Mouse (Mus musculus) hindbrain, embryonic 16.5 days (tissue): ENCODE measurements at regions not wholly inside any gene's neighbourhood (a gene's known extent, or its start where the extent isn't known, plus 50 kb on each side); places are given as distances from the start of the nearest gene placed in this dataset.
"Not testable (repeated sequence)": the region's sequence is repeated elsewhere in the genome, so short reads cannot be mapped to it uniquely, and the experiment has no call there.

Experiments used
- ATAC-seq: fragments of 200-750 bp; cut with Nextera tagmentation; 2 replicates; pipeline ENCODE4 v1.8.0; 2017; ENCODE audit warnings: moderate TSS enrichment, moderate library complexity
- H3K27ac ChIP-seq: fragments of 300-500 bp; sonication (generic); 2 replicates; pipeline ENCODE4 v1.5.1; 2014; ENCODE audit warnings: low read depth, mild to moderate bottlenecking, control low read depth, low read length, moderate library complexity
- H3K27me3 ChIP-seq: fragments of 300-500 bp; sonication (generic); replicated peaks from 2 replicates; pipeline ENCODE4 v1.6.1; 2014; ENCODE audit warnings: low read length; ENCODE audit not compliant: control insufficient read depth, insufficient read depth
- H3K36me3 ChIP-seq: fragments of 300-500 bp; sonication (generic); 2 replicates; pipeline ENCODE4 v1.6.1; 2014; ENCODE audit warnings: mild to moderate bottlenecking, low read length, moderate library complexity, mixed read lengths; ENCODE audit not compliant: control insufficient read depth, insufficient read depth
- H3K4me1 ChIP-seq: fragments of 300-500 bp; sonication (generic); 2 replicates; pipeline ENCODE4 v1.6.1; 2014; ENCODE audit warnings: low read depth, low read length; ENCODE audit not compliant: control insufficient read depth, insufficient read depth
- H3K4me2 ChIP-seq: fragments of 300-500 bp; sonication (generic); 2 replicates; pipeline ENCODE4 v1.6.1; 2014; ENCODE audit warnings: mild to moderate bottlenecking, low read length, control low read depth, moderate library complexity
- H3K4me3 ChIP-seq: fragments of 300-500 bp; sonication (generic); 2 replicates; pipeline ENCODE4 v1.5.1; 2014; ENCODE audit warnings: mild to moderate bottlenecking, low read length, control low read depth, moderate library complexity
- H3K9ac ChIP-seq: fragments of 300-500 bp; sonication (generic); 2 replicates; pipeline ENCODE4 v1.6.1; 2014; ENCODE audit warnings: low read depth, mild to moderate bottlenecking, control low read depth, low read length, moderate library complexity
- H3K9me3 ChIP-seq: fragments of 300-500 bp; sonication (generic); 2 replicates; pipeline ENCODE4 v1.6.1; 2014; ENCODE audit warnings: mild to moderate bottlenecking, low read length, moderate library complexity; ENCODE audit not compliant: control insufficient read depth
- WGBS: fragments of 180-500 bp; shearing (Covaris S2); extraction: QIAGEN DNeasy Blood & Tissue Kit; methylation state at CpG from one replicate; pipeline ENCODE4 v1.1.7; 2014; 5-methylcytosine and 5-hydroxymethylcytosine counted together

GRCm38 (mm10) chr6:109948928-109949327 lies 696.5 kb upstream of the Grm7 start:
- WGBS, result 30% methylated on average over 1 of the region's 1 CpGs
- ATAC-seq, result no peak

GRCm38 (mm10) chr6:109957901-109958300 lies 687.5 kb upstream of the Grm7 start:
- not testable (repeated sequence) for H3K36me3 ChIP-seq, H3K4me1 ChIP-seq, H3K9me3 ChIP-seq, H3K9ac ChIP-seq, H3K27ac ChIP-seq, H3K27me3 ChIP-seq, ATAC-seq, H3K4me3 ChIP-seq, H3K4me2 ChIP-seq
- WGBS, result 81% methylated on average over 2 of the region's 2 CpGs

More at GRCm38 (mm10) chr6:109948928-109949327, 696.5 kb upstream of the Grm7 start:
- Histone ChIP-seq H3K9me3 (no peaks in the 10 kb centered on the region), H3K36me3 (no peaks in the 10 kb centered on the region), H3K4me1 (no peaks in the 10 kb centered on the region), H3K9ac (no peak overlapping the region), H3K27me3 (no peaks in the 10 kb centered on the region), H3K4me3 (no peak overlapping the region), H3K4me2 (no peak overlapping the region), H3K27ac (no peak overlapping the region)
